ENCODE assay signal across 9 mouse cellular contexts in the genomic region with DNA sequence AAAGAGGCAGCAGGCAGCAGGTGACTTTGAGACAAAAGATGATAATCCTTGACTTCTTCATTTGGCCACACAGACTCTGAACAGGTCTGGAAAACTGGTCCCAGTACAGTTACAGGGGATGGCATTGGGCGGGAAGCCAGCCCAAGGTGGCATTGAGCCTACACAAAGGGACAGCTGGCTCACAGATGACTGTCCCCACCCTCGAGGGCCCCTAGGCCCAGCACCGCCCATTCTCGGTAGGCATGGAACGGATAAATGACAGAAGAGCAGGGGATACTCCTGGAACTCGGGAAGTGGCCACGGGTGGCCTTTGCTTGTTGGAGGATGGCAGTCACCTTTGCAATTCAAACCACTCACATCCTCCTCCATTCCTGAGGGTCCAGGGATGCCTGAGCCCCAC. TPM values are rescaled to one million over a fixed set of nuclear protein-coding genes. Genes with fewer than 3 reads are reported as not detected.
DNase-seq lines count a peak whose midpoint lies in the region; ATAC-seq and TF ChIP-seq lines count a peak whose summit lies in the region.
"Had no signal": no experiment of that assay in that cellular context is flagged by ENCODE, and none has a peak within 500 bp of the region (broad histone marks: within the 10 kb centered on the region; RNA-seq: fewer than 3 reads in every experiment).

No protein-coding gene starts in this region.

- WGBS in forebrain, embryonic 15.5 days: 3% methylated on average over 7 of the region's 7 CpGs
- 60% methylated on average over 7 of the region's 7 CpGs for WGBS in liver, postnatal 0 days (ENCODE audit: insufficient replicate concordance)

- H3K9ac ChIP-seq in ES-Bruce4 (ENCODE audit: low read depth, poor library complexity, severe bottlenecking): no peak overlapping the region
- peak overlapping the region; percentile 97 for H3K9ac ChIP-seq in forebrain, embryonic 15.5 days (replicated peaks)
- peak overlapping the region; percentile 76; the same call in 1 of the 2 replicates for H3K9ac ChIP-seq in liver, postnatal 0 days (replicated peaks)

- TF ChIP-seq POLR2A in ES-Bruce4 (IDR thresholded peaks at IDR 0.05; ENCODE audit: insufficient read depth, low read length): no peak

- no peak for DNase-seq in liver, postnatal 0 days
- no peak for DNase-seq in ovary, postnatal 10 days (ENCODE audit: low spot score)
- DNase-seq in left cerebral cortex, adult 8-10 months (ENCODE audit: low spot score in 2 of 2): no peak
- no peak for DNase-seq in frontal cortex, adult 2 months (ENCODE audit: extremely low spot score in 1 of 2, low spot score in 1 of 2)

- peaks cover 67% of the 10 kb centered on the region for H3K4me1 ChIP-seq in erythroblast, embryonic 14.5 days (ENCODE audit: control insufficient read depth)
- H3K4me1 ChIP-seq in ES-Bruce4 (ENCODE audit: control insufficient read depth, insufficient read depth, low read length): peaks cover 8% of the 10 kb centered on the region
- peaks cover 43% of the 10 kb centered on the region for H3K4me1 ChIP-seq in forebrain, embryonic 15.5 days
- H3K4me1 ChIP-seq in liver, postnatal 0 days (ENCODE audit: insufficient read depth): peaks cover 46% of the 10 kb centered on the region

- TF ChIP-seq EP300 in ES-Bruce4 (IDR thresholded peaks at IDR 0.05; ENCODE audit: insufficient read depth, low read depth, low read length): no peak
- no peak for TF ChIP-seq EP300 in liver, postnatal 0 days (IDR thresholded peaks at IDR 0.05; ENCODE audit: low read depth)

- H3K36me3 ChIP-seq in erythroblast, embryonic 14.5 days (ENCODE audit: control insufficient read depth): peaks cover 39% of the 10 kb centered on the region
- no peaks in the 10 kb centered on the region for H3K36me3 ChIP-seq in ES-Bruce4 (ENCODE audit: control insufficient read depth, insufficient read depth, low read length, poor library complexity, severe bottlenecking)
- peaks cover 36% of the 10 kb centered on the region for H3K36me3 ChIP-seq in forebrain, embryonic 15.5 days
- peaks cover 13% of the 10 kb centered on the region for H3K36me3 ChIP-seq in liver, postnatal 0 days (replicated peaks; ENCODE audit: insufficient read depth, low read length)

- H3K4me2 ChIP-seq in forebrain, embryonic 15.5 days (replicated peaks): peak overlapping the region; percentile 83
- peak overlapping the region; percentile 99 for H3K4me2 ChIP-seq in liver, postnatal 0 days (ENCODE audit: low read depth, low read length)

- ATAC-seq in erythroblast, adult 5-6 weeks (replicated peaks; ENCODE audit: low FRiP score, poor library complexity, severe bottlenecking): no peak
- ATAC-seq in forebrain, embryonic 15.5 days (replicated peaks): peak; percentile 17; the same call in 1 of the 2 replicates
- no peak for ATAC-seq in liver, postnatal 0 days

- peak overlapping the region; percentile 76 for H3K4me3 ChIP-seq in erythroblast, embryonic 14.5 days (replicated peaks)
- peak overlapping the region; percentile 82 for H3K4me3 ChIP-seq in ES-Bruce4 (ENCODE audit: low read depth, low read length)
- peak overlapping the region; percentile 81 for H3K4me3 ChIP-seq in forebrain, embryonic 15.5 days
- peak overlapping the region; percentile 63 for H3K4me3 ChIP-seq in liver, postnatal 0 days (ENCODE audit: low read depth, low read length)

- no peak for TF ChIP-seq CTCF in ES-Bruce4 (IDR thresholded peaks at IDR 0.05; ENCODE audit: low read depth, low read length)
- TF ChIP-seq CTCF in liver, postnatal 0 days (IDR thresholded peaks at IDR 0.05; ENCODE audit: low read depth): no peak

- peaks cover 12% of the 10 kb centered on the region for H3K27me3 ChIP-seq in erythroblast, embryonic 14.5 days (ENCODE audit: control insufficient read depth)
- no peaks in the 10 kb centered on the region for H3K27me3 ChIP-seq in ES-Bruce4 (ENCODE audit: control insufficient read depth, insufficient read depth, low read length, poor library complexity, severe bottlenecking)
- no peaks in the 10 kb centered on the region for H3K27me3 ChIP-seq in forebrain, embryonic 15.5 days
- peaks cover 10% of the 10 kb centered on the region; the same call in 1 of the 2 replicates for H3K27me3 ChIP-seq in liver, postnatal 0 days (ENCODE audit: insufficient read depth, low read length)
- H3K27me3 ChIP-seq: CH12.LX had no signal

- no peak overlapping the region for H3K27ac ChIP-seq in ES-Bruce4 (ENCODE audit: insufficient read depth, low read length)
- peak overlapping the region; percentile 95 for H3K27ac ChIP-seq in forebrain, embryonic 15.5 days (replicated peaks)
- H3K27ac ChIP-seq in liver, postnatal 0 days (ENCODE audit: low read depth): no peak overlapping the region

- H3K9me3 ChIP-seq in erythroblast, embryonic 14.5 days (ENCODE audit: control insufficient read depth, low read length): peaks cover 16% of the 10 kb centered on the region
- H3K9me3 ChIP-seq in ES-Bruce4 (replicated peaks; ENCODE audit: control insufficient read depth, insufficient read depth, low read length, poor library complexity, severe bottlenecking): no peaks in the 10 kb centered on the region
- H3K9me3 ChIP-seq in forebrain, embryonic 15.5 days: no peaks in the 10 kb centered on the region
- H3K9me3 ChIP-seq in liver, postnatal 0 days (ENCODE audit: low read length): no peaks in the 10 kb centered on the region

RNA-seq across cellular contexts. Expression of a gene that starts 2.1 kb away (rescaled TPM):
- polyA plus RNA-seq in erythroblast, embryonic 14.5 days (2012): 0.53 and 0.55 TPM in 2 replicates
- total RNA-seq in erythroblast, adult 5-6 weeks (2015; ENCODE audit: low replicate concordance): 1.5 TPM in 1 of 2 replicates, not detected in the other
- 0.51 and 0.70 TPM in 2 replicates for total RNA-seq in erythroblast, adult 5-6 weeks (2017; ENCODE audit: low replicate concordance)
- 25.0 and 28.0 TPM in 2 replicates for polyA plus RNA-seq in ES-Bruce4 (2011; ENCODE audit: insufficient read depth, insufficient read length, low read depth, missing spikeins)
- polyA plus RNA-seq in forebrain, embryonic 15.5 days (2015; fragmentation: Nextera tagmentation; extraction: Ambion mirVana): 22.0 and 22.7 TPM in 2 replicates
- polyA plus RNA-seq in liver, postnatal 0 days (2015; fragmentation: Nextera tagmentation; extraction: Ambion mirVana): 0.72 and 0.99 TPM in 2 replicates
- 10 to 100 TPM; 18.9 to 20.3 (median 19.6) TPM for total RNA-seq in left cerebral cortex, adult 8-10 months (2022)
- polyA plus RNA-seq in frontal cortex, adult 2 months (2012; rRNA removed): 17.2 and 17.7 TPM in 2 replicates

RNA-seq across cellular contexts. Expression of a gene that starts 14.0 kb away (rescaled TPM):
- 24.1 and 26.2 TPM in 2 replicates for polyA plus RNA-seq in erythroblast, embryonic 14.5 days (2012)
- total RNA-seq in erythroblast, adult 5-6 weeks (2015; ENCODE audit: low replicate concordance): 11.9 and 38.4 TPM in 2 replicates
- 10.5 and 21.3 TPM in 2 replicates for total RNA-seq in erythroblast, adult 5-6 weeks (2017; ENCODE audit: low replicate concordance)
- 81.3 and 84.8 TPM in 2 replicates for polyA plus RNA-seq in ES-Bruce4 (2011; ENCODE audit: insufficient read depth, insufficient read length, low read depth, missing spikeins)
- 281 and 295 TPM in 2 replicates for polyA plus RNA-seq in forebrain, embryonic 15.5 days (2015; fragmentation: Nextera tagmentation; extraction: Ambion mirVana)
- polyA plus RNA-seq in liver, postnatal 0 days (2015; fragmentation: Nextera tagmentation; extraction: Ambion mirVana): 33.4 and 33.5 TPM in 2 replicates
- total RNA-seq in left cerebral cortex, adult 8-10 months (2022): 100 to 1,000 TPM; 146 to 152 (median 149) TPM
- polyA plus RNA-seq in frontal cortex, adult 2 months (2012; rRNA removed): 200 and 215 TPM in 2 replicates

RNA-seq across cellular contexts. Expression of a gene that starts 21.3 kb away (rescaled TPM):
- 197 and 289 TPM in 2 replicates for polyA plus RNA-seq in erythroblast, embryonic 14.5 days (2012)
- total RNA-seq in erythroblast, adult 5-6 weeks (2015; ENCODE audit: low replicate concordance): 38.2 and 42.4 TPM in 2 replicates
- 56.0 and 60.8 TPM in 2 replicates for total RNA-seq in erythroblast, adult 5-6 weeks (2017; ENCODE audit: low replicate concordance)
- 199 and 223 TPM in 2 replicates for polyA plus RNA-seq in ES-Bruce4 (2011; ENCODE audit: insufficient read depth, insufficient read length, low read depth, missing spikeins)
- 551 and 574 TPM in 2 replicates for polyA plus RNA-seq in forebrain, embryonic 15.5 days (2015; fragmentation: Nextera tagmentation; extraction: Ambion mirVana)
- 753 and 771 TPM in 2 replicates for polyA plus RNA-seq in liver, postnatal 0 days (2015; fragmentation: Nextera tagmentation; extraction: Ambion mirVana)
- 100 to 1,000 TPM; 332 to 408 (median 366) TPM for total RNA-seq in left cerebral cortex, adult 8-10 months (2022)
- polyA plus RNA-seq in frontal cortex, adult 2 months (2012; rRNA removed): 1,306 and 1,773 TPM in 2 replicates

RNA-seq across cellular contexts. Expression of a gene that starts 29.1 kb away (rescaled TPM):
- not detected in 2 replicates for polyA plus RNA-seq in erythroblast, embryonic 14.5 days (2012)
- total RNA-seq in erythroblast, adult 5-6 weeks (2015; ENCODE audit: low replicate concordance): not detected in 2 replicates
- total RNA-seq in erythroblast, adult 5-6 weeks (2017; ENCODE audit: low replicate concordance): not detected in 2 replicates
- 11.1 and 12.6 TPM in 2 replicates for polyA plus RNA-seq in ES-Bruce4 (2011; ENCODE audit: insufficient read depth, insufficient read length, low read depth, missing spikeins)
- polyA plus RNA-seq in forebrain, embryonic 15.5 days (2015; fragmentation: Nextera tagmentation; extraction: Ambion mirVana): 2.2 and 2.7 TPM in 2 replicates
- 0.08 and 0.20 TPM in 2 replicates for polyA plus RNA-seq in liver, postnatal 0 days (2015; fragmentation: Nextera tagmentation; extraction: Ambion mirVana)
- total RNA-seq in left cerebral cortex, adult 8-10 months (2022): 10 to 100 TPM; 27.8 to 29.4 (median 28.7) TPM
- polyA plus RNA-seq in frontal cortex, adult 2 months (2012; rRNA removed): 24.9 and 33.3 TPM in 2 replicates
- total RNA-seq: CH12.LX had no signal

RNA-seq across cellular contexts. Expression of a gene that starts 37.1 kb away (rescaled TPM):
- 2.2 and 2.6 TPM in 2 replicates for polyA plus RNA-seq in erythroblast, embryonic 14.5 days (2012)
- total RNA-seq in erythroblast, adult 5-6 weeks (2015; ENCODE audit: low replicate concordance): 0.21 and 0.77 TPM in 2 replicates
- 0.17 TPM in 1 of 2 replicates, not detected in the other for total RNA-seq in erythroblast, adult 5-6 weeks (2017; ENCODE audit: low replicate concordance)
- polyA plus RNA-seq in ES-Bruce4 (2011; ENCODE audit: insufficient read depth, insufficient read length, low read depth, missing spikeins): 3.8 and 5.4 TPM in 2 replicates
- polyA plus RNA-seq in forebrain, embryonic 15.5 days (2015; fragmentation: Nextera tagmentation; extraction: Ambion mirVana): 0.32 and 0.61 TPM in 2 replicates
- 1.5 and 1.8 TPM in 2 replicates for polyA plus RNA-seq in liver, postnatal 0 days (2015; fragmentation: Nextera tagmentation; extraction: Ambion mirVana)
- total RNA-seq in left cerebral cortex, adult 8-10 months (2022): 10 to 100 TPM; 10.7 to 12.1 (median 11.5) TPM
- 5.6 and 7.3 TPM in 2 replicates for polyA plus RNA-seq in frontal cortex, adult 2 months (2012; rRNA removed)
